Mouse (Mus musculus): ENCODE results near the gene Brd3.

The Brd3 gene

DNA sequence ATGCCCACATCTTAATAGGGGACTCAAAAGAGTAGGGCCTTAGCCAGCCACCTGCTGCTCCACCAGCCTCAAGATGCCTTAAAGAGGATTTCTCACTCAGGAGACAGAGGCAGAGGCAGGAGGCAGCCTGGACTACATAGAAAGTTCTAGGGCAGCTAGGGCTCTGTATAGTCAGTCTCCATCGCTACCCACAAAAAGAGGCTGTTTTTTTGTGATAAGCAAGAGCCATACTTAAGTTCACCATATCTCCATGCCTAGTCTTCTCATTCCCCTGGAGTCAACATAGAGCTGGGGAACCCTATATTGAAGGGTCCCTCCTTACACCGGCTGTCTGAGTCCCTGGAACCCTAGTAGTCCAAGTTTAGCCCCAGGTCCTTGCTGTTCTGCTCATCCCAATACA lies 36.9 kb downstream of the Brd3 start:
- no peak for DNase-seq (ENCODE audit: low spot score)

DNA sequence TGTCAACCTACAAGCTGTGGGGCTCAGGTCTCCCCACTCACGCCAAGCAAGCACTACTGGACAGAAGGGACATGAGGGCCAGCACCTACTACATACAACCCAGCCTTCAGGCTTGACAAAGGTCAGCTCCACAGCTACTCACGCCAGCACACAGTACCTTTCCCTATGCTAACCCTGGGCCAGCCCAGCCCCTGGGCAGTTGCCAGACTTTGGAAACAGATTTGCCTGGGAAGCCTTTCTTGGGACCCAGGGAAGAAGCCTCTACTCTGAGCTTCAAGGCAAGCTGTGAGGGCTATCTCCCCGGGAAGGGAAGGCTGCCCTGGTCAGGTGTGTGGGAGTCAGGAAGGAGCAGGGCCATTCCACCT lies 37.5 kb downstream of the Brd3 start:
- no peak for DNase-seq (ENCODE audit: low spot score)

DNA sequence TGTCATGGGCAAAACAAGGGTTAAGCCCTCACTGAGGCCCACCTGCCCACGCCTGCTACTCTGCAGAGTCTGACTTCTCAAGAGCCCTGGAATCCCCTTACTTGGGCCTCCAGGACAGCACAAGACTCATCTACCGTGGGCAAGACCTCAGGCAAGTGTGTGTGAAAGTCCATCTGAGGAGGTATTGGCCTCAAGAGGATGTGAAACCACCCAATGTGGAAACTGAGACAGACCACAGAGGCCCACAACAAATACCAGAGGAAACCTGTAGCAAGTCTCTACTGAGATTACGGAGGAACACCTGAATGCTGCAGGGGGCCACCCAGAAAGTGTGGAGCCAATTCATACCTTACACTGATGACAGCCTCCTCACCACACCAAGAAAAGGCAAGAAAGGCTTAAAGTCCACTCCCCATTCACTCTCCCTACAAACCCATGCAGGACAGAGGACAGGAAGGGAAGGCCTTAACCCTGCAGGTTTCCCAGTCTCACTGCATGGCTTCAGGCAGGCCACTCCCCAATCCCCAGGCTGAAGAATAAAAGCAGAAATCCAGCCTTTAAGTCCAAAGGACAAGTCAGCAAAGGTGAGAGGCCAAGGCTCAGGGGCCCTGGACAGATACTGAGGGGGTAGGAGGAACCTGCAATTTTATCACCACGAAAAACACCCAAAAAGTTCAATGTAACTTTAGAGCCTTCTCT lies 38.0 kb downstream of the Brd3 start:
- DNase-seq (ENCODE audit: low spot score), result no peak

DNA sequence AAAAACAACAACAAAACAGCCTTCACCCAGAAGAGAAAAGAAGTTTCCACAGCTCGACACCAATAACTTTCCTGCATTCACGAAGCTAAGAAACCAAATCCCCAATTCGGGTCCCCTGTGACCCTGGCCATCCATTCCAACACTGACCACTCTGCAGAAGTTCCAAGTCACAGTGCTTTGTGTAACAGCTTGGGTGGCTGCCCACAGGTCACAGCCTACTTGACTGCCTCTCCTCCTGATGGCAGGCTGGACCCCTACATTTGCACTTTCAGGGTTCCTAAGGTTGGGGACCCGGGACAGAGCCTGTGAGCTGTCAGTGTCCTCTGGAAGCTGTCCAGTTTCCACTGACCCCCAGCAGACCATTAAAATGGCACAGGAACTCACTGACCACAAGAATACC lies 44.6 kb downstream of the Brd3 start:
- no peak for DNase-seq (ENCODE audit: low spot score)

DNA sequence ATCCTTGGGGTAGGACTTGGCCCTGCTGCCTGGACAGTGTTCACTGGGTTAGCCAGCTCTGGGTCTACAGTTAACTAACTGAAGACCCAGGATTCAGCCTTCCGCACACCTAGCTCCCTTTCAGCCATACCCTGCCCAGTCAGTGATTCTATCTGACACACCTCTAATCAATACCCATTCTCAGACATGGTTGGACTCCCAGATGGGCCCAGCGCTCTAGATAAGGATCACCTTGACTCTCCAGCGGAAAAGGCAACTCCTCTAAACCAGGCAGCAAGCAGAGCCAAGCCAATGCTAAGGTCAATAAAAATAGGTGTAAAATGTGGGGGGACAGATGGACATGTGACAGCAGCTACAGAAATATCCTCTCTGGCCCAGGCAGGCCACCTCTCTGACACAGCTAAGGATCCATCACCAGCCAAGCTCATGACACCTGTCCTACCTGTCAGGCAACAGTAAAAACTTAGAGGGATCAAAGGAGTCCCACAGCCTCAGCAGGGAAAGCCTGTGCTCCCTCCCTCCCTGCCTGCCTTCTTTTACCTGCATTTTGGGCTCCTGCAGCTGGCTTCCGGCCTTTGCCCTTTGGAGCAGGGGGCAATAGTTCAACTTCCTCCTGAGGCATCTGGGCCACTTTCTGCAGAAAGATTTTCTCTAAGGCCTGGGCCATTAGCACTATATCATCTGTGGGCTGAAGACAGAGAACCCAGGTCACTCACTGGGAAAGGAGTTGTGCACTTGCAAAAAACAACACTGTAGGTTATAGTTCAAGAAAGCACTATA lies 45.4 kb downstream of the Brd3 start:
- DNase-seq (ENCODE audit: low spot score), result no peak

DNA sequence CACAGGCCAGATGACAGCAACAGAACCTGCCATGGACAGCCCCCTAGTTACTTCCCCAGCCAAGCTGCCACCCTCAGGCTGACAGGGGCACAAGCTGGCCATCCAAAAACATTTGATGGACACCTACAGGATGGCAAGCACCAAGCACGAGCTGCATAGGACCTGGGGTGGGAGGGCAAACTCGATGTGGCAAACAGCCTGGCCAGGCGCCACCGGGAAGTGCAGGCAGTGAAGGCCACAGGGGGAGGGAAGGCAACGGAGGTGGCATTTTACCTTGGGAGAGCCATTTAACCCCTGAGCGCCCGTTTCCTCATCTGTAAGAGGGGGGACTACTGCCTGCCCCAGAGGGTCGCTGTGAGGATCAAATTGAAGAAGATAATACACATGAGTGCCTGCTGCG lies 46.8 kb downstream of the Brd3 start:
- DNase-seq (ENCODE audit: low spot score), result no peak

DNA sequence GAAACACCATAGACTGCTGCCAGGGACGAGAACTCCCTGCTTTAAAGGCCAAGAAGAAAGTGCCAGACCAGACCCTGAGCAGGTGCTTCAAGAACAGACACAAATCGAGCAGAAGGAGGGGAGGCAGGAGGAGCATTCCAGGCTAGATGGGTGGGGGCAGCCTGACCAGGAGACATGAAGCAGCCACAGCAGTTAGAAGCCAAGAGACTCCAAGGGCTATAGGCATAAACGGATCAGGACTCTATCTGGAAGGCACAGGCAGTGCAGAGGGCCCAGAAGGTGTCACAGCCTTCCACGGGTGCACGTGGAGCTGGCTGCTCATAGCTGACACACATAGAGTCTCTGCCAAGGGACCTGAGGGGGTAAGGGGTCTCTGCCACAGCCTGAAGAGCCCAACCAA lies 47.3 kb downstream of the Brd3 start:
- no peak for DNase-seq (ENCODE audit: low spot score)

DNA sequence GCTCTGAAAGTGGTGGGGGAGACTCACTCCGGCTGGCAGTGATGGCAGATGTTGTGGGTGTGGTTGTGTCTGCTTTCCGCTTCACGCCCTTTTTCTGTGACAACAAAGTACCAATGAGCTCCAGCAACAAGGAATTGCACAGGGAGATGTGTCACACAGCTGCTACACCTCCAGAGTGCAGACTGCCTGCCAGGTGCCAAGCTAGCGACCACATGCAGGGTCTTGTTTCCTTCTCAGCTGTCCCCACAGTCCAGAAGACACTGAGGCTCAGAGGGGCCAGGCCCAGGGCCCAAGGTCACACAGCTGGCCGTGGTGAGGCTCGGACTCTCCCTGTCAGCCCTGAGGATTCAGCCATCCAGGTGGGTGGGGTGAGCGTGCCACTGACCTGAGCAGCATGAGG lies 47.7 kb downstream of the Brd3 start:
- DNase-seq (ENCODE audit: low spot score), result no peak

DNA sequence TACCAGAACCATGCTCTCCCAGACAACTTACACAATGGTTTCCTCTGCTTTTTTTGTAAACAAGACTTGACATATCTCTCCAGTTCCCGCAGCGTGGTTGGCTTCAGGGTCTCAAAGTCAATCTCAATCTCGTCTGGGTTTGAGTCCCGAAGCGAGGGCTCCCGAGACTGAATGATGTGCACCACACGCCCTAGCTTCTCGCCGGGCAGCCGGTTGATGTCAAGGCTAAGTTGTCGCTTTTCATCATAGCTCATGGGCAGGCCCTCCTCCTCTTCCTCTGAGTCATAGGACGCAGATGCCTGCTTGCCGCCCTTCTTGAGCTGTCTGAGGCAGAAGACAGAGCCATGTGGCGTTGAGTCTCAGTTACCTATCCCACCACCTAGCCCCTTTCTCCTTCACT lies 57.2 kb downstream of the Brd3 start:
- DNase-seq (ENCODE audit: low spot score), result no peak

DNA sequence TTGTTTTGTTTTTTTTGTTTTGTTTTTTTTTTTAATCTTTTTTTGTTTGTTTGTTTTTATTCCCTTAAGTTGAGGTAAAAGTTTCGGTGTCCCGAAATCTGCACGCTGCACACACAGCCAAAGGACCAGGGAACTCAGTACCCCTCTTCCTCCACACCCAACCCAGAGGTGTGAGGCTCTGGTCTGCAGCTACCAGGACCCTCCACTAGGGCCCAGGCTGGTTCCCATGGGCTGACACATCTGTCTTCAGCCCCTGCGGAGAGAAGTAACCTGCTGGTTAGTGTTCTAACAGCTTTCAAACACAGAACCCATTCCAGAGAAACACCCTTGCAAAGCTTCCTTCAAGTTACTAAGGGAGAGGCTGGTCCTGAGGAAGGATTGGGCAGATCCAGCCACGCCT lies 59.7 kb downstream of the Brd3 start:
- DNase-seq (ENCODE audit: low spot score), result no peak

DNA sequence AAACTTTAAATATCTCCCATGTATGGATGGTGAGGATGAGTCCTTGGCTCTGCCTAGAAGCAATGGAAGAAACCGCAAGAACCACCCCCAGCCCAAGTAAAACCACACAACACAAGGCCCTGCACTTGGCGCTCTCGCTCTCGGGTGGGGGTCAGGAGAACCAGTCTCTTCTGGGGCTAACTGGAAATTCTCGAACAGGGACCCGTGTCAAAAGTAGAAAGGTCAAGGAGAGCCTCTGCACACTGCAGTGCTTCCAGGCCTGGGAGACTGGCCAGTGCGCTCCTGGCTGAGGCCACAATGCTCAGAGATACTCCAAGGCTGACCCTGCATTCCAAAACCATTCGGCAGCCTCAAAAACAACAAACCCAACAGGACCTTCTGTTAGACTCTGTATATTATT lies 60.6 kb downstream of the Brd3 start:
- DNase-seq (ENCODE audit: low spot score), result no peak

DNA sequence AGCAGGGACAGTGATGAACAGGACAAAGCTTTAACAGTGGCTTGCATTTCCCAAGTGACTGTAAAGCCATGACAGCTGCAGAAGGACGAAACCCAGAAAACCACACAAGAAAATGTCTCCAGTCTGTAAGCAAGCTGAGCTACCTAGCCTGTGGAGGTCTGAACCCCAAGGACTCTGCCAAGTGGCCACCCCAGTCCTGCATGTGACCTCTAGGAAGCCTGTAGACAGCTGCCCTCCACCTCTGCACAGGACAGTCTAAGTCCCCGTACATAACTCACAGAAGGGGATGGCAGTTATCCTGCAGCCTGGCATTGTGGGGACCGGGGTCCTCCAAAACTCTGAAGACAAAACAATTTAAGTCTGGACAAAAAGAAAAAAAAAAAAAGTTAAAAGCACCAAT lies 61.6 kb downstream of the Brd3 start:
- DNase-seq (ENCODE audit: low spot score), result no peak

DNA sequence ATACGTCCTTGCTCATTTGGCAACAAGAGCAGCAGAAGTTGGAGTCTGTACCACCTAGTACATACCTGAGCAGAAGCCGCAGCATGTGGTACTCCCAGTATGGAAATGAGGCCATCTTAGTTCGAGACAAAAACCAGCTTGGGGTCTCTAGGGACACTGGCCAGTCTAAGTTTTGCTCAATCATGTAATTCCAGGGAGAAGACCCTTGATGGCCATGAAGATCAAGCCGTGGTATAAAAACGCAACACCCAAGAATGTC lies 64.1 kb downstream of the Brd3 start:
- DNase-seq (ENCODE audit: low spot score), result no peak

DNA sequence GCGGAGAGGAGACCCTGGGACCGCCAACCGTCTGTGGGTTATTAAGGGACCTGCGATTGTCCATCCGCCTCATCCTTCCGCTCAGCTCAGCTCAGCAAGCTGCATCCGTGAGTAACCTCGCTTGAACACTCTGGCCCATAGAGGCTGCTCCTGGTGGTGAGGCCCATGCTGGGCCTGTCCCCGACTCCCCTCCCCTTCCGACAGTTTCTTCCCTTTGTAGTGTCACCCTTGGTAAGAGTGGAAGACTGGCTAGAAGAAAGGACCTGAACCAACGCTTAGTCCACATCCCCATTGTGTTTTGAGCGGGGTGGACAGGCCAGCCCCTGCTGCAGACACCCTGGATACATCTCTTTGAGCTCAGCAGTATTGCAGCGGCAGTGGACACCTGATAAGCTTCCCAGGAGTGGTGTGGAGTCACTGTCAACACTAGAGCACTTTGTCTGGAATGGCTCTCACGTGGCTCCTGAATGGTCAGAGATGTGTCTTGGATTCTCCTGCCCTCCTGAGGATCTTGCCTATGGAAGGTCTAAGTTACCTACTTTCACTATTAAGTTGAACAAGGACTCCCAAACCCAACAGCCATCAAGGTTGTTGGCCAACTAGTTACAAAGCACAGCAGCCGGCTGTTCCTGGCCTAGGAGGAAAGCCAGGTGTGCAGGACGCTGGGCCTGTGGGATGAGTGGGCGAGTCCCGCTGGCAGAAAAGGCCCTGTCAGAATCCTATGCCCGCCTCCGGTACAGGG lies 64.6 kb downstream of the Brd3 start:
- DNase-seq (ENCODE audit: low spot score), result no peak

DNA sequence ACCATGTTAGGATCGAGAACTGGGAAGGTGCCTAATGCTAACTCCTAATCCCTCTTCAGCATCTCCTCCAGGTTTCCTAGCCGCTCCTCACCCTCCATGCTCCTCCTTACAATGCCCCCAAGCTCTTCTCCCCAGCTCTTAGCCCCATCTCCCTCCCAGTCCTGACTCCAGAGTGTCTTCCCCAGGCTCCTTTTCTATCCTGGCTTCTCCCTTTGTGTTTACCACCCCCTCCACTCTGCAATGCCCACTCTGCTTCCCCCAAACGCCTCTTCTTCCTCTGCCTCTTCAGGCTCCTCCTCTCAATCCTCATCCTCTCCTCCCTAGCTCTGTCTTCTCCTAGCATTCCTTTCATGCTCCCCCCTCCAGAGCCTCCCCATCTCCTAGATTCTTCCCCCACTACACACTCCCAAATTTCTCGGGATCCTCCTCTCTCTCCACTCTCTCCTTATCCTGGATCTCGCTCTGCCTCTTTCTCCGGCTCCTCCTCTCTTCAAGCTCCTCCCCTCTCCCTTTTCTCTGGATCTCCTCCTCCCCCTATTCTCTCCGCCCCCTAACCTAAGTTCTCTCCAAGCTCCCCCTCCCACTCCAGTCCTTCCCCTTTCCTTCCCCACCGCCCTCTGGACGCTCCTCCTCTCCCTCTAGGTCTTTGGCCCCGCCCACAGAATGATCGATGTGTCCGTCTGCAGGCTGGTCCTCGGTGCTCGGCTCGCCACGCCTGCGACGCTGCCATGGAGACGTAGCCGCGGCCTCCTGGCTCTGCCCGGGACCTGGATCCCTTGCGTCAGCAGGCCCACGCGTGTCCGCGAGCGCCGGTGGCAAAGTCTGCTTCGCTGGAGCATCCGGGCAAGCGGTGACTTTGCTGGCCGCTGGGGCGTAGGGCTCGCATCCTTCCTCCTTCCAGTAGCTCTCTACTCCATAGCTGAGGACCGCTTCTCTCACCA lies 65.4 kb downstream of the Brd3 start, which contains the start of gene Brd3os:
Gene Brd3os (plus strand): TSS at position 558 of the 941 bp plus-strand sequence.
- peak; percentile 75 for DNase-seq (ENCODE audit: low spot score)

DNA sequence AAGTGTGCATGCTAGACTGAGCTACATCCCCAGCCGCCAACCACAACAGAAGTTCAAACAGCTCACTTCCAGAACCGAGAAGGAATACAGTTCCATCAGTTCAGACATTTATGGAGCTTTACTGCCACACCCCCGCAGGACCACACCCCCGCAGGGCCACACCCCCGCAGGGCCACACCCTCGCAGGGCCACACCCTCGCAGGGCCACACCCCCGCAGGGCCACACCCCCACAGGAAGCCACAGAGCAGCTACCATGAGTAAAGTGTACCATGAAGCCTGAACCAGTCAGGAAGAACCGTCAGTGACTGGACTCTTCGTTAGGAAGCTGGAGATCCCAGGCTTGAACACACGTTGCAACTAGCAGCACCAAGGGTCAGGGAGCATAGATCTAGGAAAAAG lies 69.2 kb downstream of the Brd3 start:
- peak; percentile 53 for DNase-seq (ENCODE audit: low spot score)

DNA sequence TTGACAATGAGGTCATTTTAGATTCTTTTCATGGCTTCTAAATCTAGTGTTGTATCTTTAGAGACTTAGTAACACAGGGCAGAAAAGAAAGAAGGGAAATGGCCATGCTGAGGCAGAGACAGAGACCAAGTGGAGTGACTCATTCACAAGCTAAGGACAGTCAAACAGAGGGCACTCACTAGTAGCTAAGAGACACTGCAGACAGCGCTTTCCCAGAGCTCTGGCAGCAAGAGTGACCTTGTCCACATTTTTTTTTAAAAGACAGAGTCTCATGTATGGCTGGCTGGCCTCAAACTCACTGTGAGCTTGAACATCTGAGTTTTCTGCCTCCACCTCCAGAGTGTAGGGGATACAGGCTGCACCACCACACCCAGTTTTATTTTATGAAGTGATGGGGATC lies 69.6 kb downstream of the Brd3 start:
- no peak for DNase-seq (ENCODE audit: low spot score)

DNA sequence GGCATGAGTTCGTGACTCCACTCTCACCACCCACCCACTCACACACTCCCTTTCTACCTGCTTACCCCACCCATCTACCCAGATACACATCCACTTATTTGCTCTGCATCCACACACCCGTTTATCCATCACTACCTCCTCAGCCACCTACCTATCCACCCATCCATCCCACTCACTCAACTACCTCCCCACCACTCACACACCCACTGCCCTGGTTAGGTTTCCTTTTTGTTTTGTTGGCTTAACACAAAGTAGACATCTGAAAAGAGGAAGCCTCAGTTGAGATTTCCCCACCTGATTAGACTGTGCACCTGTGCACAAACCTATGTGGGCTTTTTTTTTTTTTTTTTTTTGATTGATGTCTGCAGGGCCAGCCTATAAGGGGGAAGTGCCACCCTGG lies 74.9 kb downstream of the Brd3 start:
- DNase-seq (ENCODE audit: low spot score), result no peak

DNA sequence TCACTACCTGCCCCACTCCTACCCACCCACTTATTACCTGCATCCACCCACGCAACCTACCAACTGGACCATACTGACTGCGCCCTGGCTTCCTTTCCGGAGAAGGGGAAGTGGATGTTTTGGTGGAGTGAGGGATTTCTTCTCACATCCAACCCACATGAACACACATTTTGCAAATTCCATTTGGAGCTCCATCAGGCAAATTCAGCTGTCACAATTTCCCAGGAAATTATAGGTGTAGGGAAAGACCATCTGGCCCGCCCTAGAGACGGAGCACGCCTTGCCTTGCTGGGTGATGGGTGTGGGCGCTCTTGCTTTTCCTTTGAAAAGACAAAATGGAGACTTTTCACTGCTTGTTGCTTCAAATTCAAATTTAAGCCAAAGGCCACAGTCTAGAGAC lies 76.8 kb downstream of the Brd3 start:
- DNase-seq (ENCODE audit: low spot score), result no peak

DNA sequence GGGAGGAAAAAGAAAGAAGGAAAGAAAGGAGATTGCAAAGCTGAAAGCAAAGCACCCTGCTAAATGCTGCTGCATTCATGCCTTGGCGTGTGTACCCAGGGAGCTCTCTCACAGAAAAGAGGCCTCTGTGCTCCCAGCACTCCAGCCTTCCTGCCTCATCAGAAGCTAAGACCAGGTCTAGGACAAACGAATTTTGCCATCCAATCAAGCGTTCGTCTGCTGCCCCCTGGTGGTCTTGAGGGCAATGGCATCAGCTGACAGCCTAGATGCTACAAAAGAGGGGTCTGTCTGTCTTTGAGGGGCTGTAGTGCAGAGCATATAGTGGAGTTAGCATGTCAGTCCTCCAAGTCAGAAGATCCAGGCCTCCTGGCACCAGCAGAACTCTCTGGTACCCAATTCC lies 79.4 kb downstream of the Brd3 start:
- peak; percentile 73 for DNase-seq (ENCODE audit: low spot score)

DNA sequence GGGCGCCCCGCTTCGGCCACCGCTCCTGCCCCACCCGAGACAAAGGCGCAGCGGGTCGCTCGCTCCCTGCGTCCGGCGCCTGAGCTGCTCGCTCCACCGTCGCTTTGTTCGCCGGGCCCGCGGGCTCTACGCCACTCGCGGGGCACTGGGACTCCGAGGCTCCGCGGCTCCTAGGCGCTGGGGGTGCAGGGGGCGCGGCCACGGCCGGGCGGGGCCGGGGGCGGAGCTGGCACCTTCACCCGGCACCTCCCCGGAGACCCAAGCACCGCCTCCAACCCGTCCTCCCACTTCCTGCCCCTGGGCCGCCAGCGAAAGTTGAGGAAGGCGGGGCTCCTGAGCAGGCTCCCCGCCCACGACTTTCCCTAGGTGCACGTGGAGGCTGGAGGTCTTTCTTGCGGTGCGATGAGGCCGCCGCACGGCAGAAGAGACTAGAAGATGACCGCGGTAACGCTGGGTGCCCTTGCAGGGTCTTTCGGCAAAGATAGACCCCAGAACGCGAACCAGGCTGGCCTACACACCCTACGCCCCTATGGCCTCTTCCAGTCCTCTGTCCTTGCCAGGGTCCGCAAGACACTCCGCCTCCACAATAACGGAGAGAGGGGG lies 80.5 kb downstream of the Brd3 start, which contains the start of gene Vav2:
Gene Vav2 (minus strand): TSS at position 179 of the 603 bp plus-strand sequence.
- DNase-seq (ENCODE audit: low spot score), result peak; percentile 94

DNA sequence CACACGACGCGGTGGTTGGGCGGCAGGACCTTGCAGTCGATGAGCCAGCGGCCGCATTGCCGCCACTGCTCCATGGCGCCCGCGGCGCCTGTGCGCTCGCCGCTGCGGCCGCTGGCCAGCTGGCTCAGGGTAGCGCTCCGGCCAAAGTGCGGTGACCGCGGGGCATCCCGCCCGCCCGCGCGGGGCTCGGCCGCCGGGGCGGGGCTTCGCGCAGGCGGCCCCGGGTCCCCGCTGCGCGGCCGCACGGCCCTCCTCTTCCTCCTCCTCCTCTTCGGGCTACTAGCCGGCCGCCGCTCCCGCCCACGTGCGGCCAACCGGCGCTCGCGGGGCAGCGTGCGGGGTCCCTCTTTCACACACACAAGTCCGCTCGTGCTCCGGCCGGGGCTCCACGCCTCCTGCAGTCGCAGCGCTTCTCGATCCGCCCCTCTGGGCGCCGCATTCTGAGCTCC lies 81.0 kb downstream of the Brd3 start:
- no peak for DNase-seq (ENCODE audit: low spot score)

Measured in T-cell, adult 2 months (primary cell).